Mouse (Mus musculus): ENCODE measurements around the gene Tmem51. TPM values are rescaled to one million over a fixed set of nuclear protein-coding genes. Genes with fewer than 3 reads are reported as not detected.

The Tmem51 gene
- polyA plus RNA-seq, 1 experiment from 2014 or later, result 4.0 TPM

GRCm38 (mm10) chr4:142017686-142018085 lies 66.4 kb downstream of the Tmem51 start:
- no peak overlapping the region for H3K4me3 ChIP-seq (ENCODE audit: low read depth, low read length)
- peaks cover 9% of the 10 kb centered on the region; the same call in 1 of the 2 replicates for H3K4me1 ChIP-seq (ENCODE audit: control insufficient read depth, insufficient read depth, low read length)
- H3K9me3 ChIP-seq (ENCODE audit: control insufficient read depth, low read length), result no peaks in the 10 kb centered on the region
- H3K27me3 ChIP-seq (ENCODE audit: control insufficient read depth, insufficient read depth, low read length), result no peaks in the 10 kb centered on the region
- no peak overlapping the region for H3K27ac ChIP-seq (ENCODE audit: low read depth, low read length)
- 56% methylated on average over 15 of the region's 15 CpGs for WGBS
- no peak overlapping the region for H3K9ac ChIP-seq (replicated peaks; ENCODE audit: low read depth, low read length)
- H3K36me3 ChIP-seq (ENCODE audit: control insufficient read depth, insufficient read depth, low read length), result no peaks in the 10 kb centered on the region
- H3K4me2 ChIP-seq (ENCODE audit: low read depth, low read length), result no peak overlapping the region
- ATAC-seq (ENCODE audit: low read depth), result no peak

- peak; percentile 83 for ATAC-seq (ENCODE audit: low read depth)
- Histone ChIP-seq H3K27ac (ENCODE audit: low read depth, low read length) (no peak within 1 kb of the TSS; the same call in 1 of the 2 replicates), H3K27me3 (ENCODE audit: control insufficient read depth, insufficient read depth, low read length) (no peaks in the 10 kb centered on the region), H3K9ac (replicated peaks; ENCODE audit: low read depth, low read length) (peak within 1 kb of the TSS; percentile 8), H3K9me3 (ENCODE audit: control insufficient read depth, low read length) (no peaks in the 10 kb centered on the region), H3K4me1 (ENCODE audit: control insufficient read depth, insufficient read depth, low read length) (peaks cover 9% of the 10 kb centered on the region; the same call in 1 of the 2 replicates), H3K4me3 (ENCODE audit: low read depth, low read length) (peak within 1 kb of the TSS; percentile 39), H3K4me2 (ENCODE audit: low read depth, low read length) (peak within 1 kb of the TSS; percentile 80), H3K36me3 (ENCODE audit: control insufficient read depth, insufficient read depth, low read length) (no peaks in the 10 kb centered on the region)
- 1% methylated on average over 41 of the region's 46 CpGs for WGBS
Measured at GRCm38 (mm10) chr4:142014659-142015608, 69.2 kb downstream of the Tmem51 start, which contains the start of gene Fhad1. Gene Fhad1 (minus strand): TSS chr4:142015082.

- no peaks in the 10 kb centered on the region for H3K36me3 ChIP-seq (ENCODE audit: control insufficient read depth, insufficient read depth, low read length)
- H3K27me3 ChIP-seq (ENCODE audit: control insufficient read depth, insufficient read depth, low read length), result no peaks in the 10 kb centered on the region
- H3K4me3 ChIP-seq (ENCODE audit: low read depth, low read length), result no peak overlapping the region
- H3K27ac ChIP-seq (ENCODE audit: low read depth, low read length), result no peak overlapping the region
- H3K4me2 ChIP-seq (ENCODE audit: low read depth, low read length), result no peak overlapping the region
- no peaks in the 10 kb centered on the region for H3K9me3 ChIP-seq (ENCODE audit: control insufficient read depth, low read length)
- WGBS, result 91% methylated on average over 13 of the region's 13 CpGs
- ATAC-seq (ENCODE audit: low read depth), result no peak
- no peak overlapping the region for H3K9ac ChIP-seq (replicated peaks; ENCODE audit: low read depth, low read length)
- peaks cover 9% of the 10 kb centered on the region; the same call in 1 of the 2 replicates for H3K4me1 ChIP-seq (ENCODE audit: control insufficient read depth, insufficient read depth, low read length)
Measured at GRCm38 (mm10) chr4:142011236-142011635, 72.9 kb downstream of the Tmem51 start.

GRCm38 (mm10) chr4:142010441-142010840 lies 73.7 kb downstream of the Tmem51 start:
- Histone ChIP-seq H3K4me2 (ENCODE audit: low read depth, low read length) (no peak overlapping the region), H3K36me3 (ENCODE audit: control insufficient read depth, insufficient read depth, low read length) (no peaks in the 10 kb centered on the region), H3K9ac (replicated peaks; ENCODE audit: low read depth, low read length) (no peak overlapping the region), H3K27me3 (ENCODE audit: control insufficient read depth, insufficient read depth, low read length) (no peaks in the 10 kb centered on the region), H3K4me3 (ENCODE audit: low read depth, low read length) (no peak overlapping the region), H3K4me1 (ENCODE audit: control insufficient read depth, insufficient read depth, low read length) (peaks cover 6% of the 10 kb centered on the region; the same call in 1 of the 2 replicates), H3K9me3 (ENCODE audit: control insufficient read depth, low read length) (no peaks in the 10 kb centered on the region), H3K27ac (ENCODE audit: low read depth, low read length) (no peak overlapping the region)
- WGBS, result 80% methylated on average over 7 of the region's 7 CpGs
- no peak for ATAC-seq (ENCODE audit: low read depth)

- Histone ChIP-seq H3K27ac (ENCODE audit: low read depth, low read length) (no peak overlapping the region), H3K9ac (replicated peaks; ENCODE audit: low read depth, low read length) (no peak overlapping the region), H3K36me3 (ENCODE audit: control insufficient read depth, insufficient read depth, low read length) (no peaks in the 10 kb centered on the region), H3K27me3 (ENCODE audit: control insufficient read depth, insufficient read depth, low read length) (no peaks in the 10 kb centered on the region), H3K4me1 (ENCODE audit: control insufficient read depth, insufficient read depth, low read length) (no peaks in the 10 kb centered on the region), H3K4me3 (ENCODE audit: low read depth, low read length) (no peak overlapping the region), H3K9me3 (ENCODE audit: control insufficient read depth, low read length) (no peaks in the 10 kb centered on the region), H3K4me2 (ENCODE audit: low read depth, low read length) (no peak overlapping the region)
- no peak for ATAC-seq (ENCODE audit: low read depth)
- 55% methylated on average over 11 of the region's 11 CpGs for WGBS
Measured at GRCm38 (mm10) chr4:142008206-142008605, 75.9 kb downstream of the Tmem51 start.

- Histone ChIP-seq H3K36me3 (ENCODE audit: control insufficient read depth, insufficient read depth, low read length) (no peaks in the 10 kb centered on the region), H3K27ac (ENCODE audit: low read depth, low read length) (no peak overlapping the region), H3K27me3 (ENCODE audit: control insufficient read depth, insufficient read depth, low read length) (no peaks in the 10 kb centered on the region), H3K9me3 (ENCODE audit: control insufficient read depth, low read length) (no peaks in the 10 kb centered on the region), H3K4me3 (ENCODE audit: low read depth, low read length) (no peak overlapping the region), H3K9ac (replicated peaks; ENCODE audit: low read depth, low read length) (no peak overlapping the region), H3K4me1 (ENCODE audit: control insufficient read depth, insufficient read depth, low read length) (no peaks in the 10 kb centered on the region), H3K4me2 (ENCODE audit: low read depth, low read length) (no peak overlapping the region)
- ATAC-seq (ENCODE audit: low read depth), result no peak
- 56% methylated on average over 9 of the region's 9 CpGs for WGBS
Measured at GRCm38 (mm10) chr4:142000581-142000980, 83.5 kb downstream of the Tmem51 start.

GRCm38 (mm10) chr4:141999494-142000074 lies 84.5 kb downstream of the Tmem51 start:
- no peak overlapping the region for H3K27ac ChIP-seq (ENCODE audit: low read depth, low read length)
- ATAC-seq (ENCODE audit: low read depth), result no peak
- H3K36me3 ChIP-seq (ENCODE audit: control insufficient read depth, insufficient read depth, low read length), result no peaks in the 10 kb centered on the region
- no peaks in the 10 kb centered on the region for H3K9me3 ChIP-seq (ENCODE audit: control insufficient read depth, low read length)
- H3K4me1 ChIP-seq (ENCODE audit: control insufficient read depth, insufficient read depth, low read length), result no peaks in the 10 kb centered on the region
- WGBS, result 59% methylated on average over 7 of the region's 7 CpGs
- no peak overlapping the region for H3K9ac ChIP-seq (replicated peaks; ENCODE audit: low read depth, low read length)
- no peak overlapping the region for H3K4me3 ChIP-seq (ENCODE audit: low read depth, low read length)
- no peak overlapping the region for H3K4me2 ChIP-seq (ENCODE audit: low read depth, low read length)
- H3K27me3 ChIP-seq (ENCODE audit: control insufficient read depth, insufficient read depth, low read length), result no peaks in the 10 kb centered on the region

- peak; percentile 91 for ATAC-seq (ENCODE audit: low read depth)
- no peaks in the 10 kb centered on the region for H3K36me3 ChIP-seq (ENCODE audit: control insufficient read depth, insufficient read depth, low read length)
- H3K9me3 ChIP-seq (ENCODE audit: control insufficient read depth, low read length), result no peaks in the 10 kb centered on the region
- no peaks in the 10 kb centered on the region for H3K4me1 ChIP-seq (ENCODE audit: control insufficient read depth, insufficient read depth, low read length)
- 24% methylated on average over 11 of the region's 11 CpGs for WGBS
- no peaks in the 10 kb centered on the region for H3K27me3 ChIP-seq (ENCODE audit: control insufficient read depth, insufficient read depth, low read length)
- peak overlapping the region; percentile 51 for H3K4me2 ChIP-seq (ENCODE audit: low read depth, low read length)
- no peak overlapping the region for H3K27ac ChIP-seq (ENCODE audit: low read depth, low read length)
- no peak overlapping the region for H3K9ac ChIP-seq (replicated peaks; ENCODE audit: low read depth, low read length)
- H3K4me3 ChIP-seq (ENCODE audit: low read depth, low read length), result peak overlapping the region; percentile 34
Measured at GRCm38 (mm10) chr4:141998282-141998821, 85.8 kb downstream of the Tmem51 start.

GRCm38 (mm10) chr4:141996880-141997279 lies 87.2 kb downstream of the Tmem51 start:
- Histone ChIP-seq H3K27ac (ENCODE audit: low read depth, low read length) (no peak overlapping the region), H3K9ac (replicated peaks; ENCODE audit: low read depth, low read length) (no peak overlapping the region), H3K4me1 (ENCODE audit: control insufficient read depth, insufficient read depth, low read length) (no peaks in the 10 kb centered on the region), H3K36me3 (ENCODE audit: control insufficient read depth, insufficient read depth, low read length) (no peaks in the 10 kb centered on the region), H3K4me3 (ENCODE audit: low read depth, low read length) (no peak overlapping the region), H3K4me2 (ENCODE audit: low read depth, low read length) (no peak overlapping the region), H3K27me3 (ENCODE audit: control insufficient read depth, insufficient read depth, low read length) (no peaks in the 10 kb centered on the region), H3K9me3 (ENCODE audit: control insufficient read depth, low read length) (no peaks in the 10 kb centered on the region)
- 75% methylated on average over 3 of the region's 3 CpGs for WGBS
- ATAC-seq (ENCODE audit: low read depth), result no peak

Data from neural tube, embryonic 14.5 days (tissue).